Mouse (Mus musculus): ENCODE results near the gene Coq8b. TPM values are rescaled to one million over a fixed set of nuclear protein-coding genes. Genes with fewer than 3 reads are reported as not detected.
"Not testable (repeated sequence)": the region's sequence is repeated elsewhere in the genome, so short reads cannot be mapped to it uniquely, and the experiment has no call there.

Coq8b gene
- polyA plus RNA-seq, 1 experiment from 2014 or later = 19.5 TPM

GRCm38 (mm10) chr7:27233300-27233699 lies 477 bp downstream of the Coq8b start:
- Histone ChIP-seq H3K9ac (peak overlapping the region; percentile 60), H3K4me3 (peak overlapping the region; percentile 52), H3K9me3 (no peaks in the 10 kb centered on the region), H3K27me3 (replicated peaks) (no peaks in the 10 kb centered on the region), H3K36me3 (no peaks in the 10 kb centered on the region), H3K27ac (peak overlapping the region; percentile 37; the same call in 1 of the 2 replicates), H3K4me2 (replicated peaks) (peak overlapping the region; percentile 68), H3K4me1 (peaks cover 17% of the 10 kb centered on the region)
- 3% methylated on average over 6 of the region's 6 CpGs for WGBS
- peak; percentile 39; the same call in 1 of the 2 replicates for ATAC-seq (ENCODE audit: low FRiP score, low read depth)

- Histone ChIP-seq H3K4me1 (peaks cover 11% of the 10 kb centered on the region), H3K27ac (no peak overlapping the region), H3K9ac (no peak overlapping the region), H3K27me3 (replicated peaks) (no peaks in the 10 kb centered on the region), H3K9me3 (no peaks in the 10 kb centered on the region), H3K4me2 (replicated peaks) (no peak overlapping the region), H3K4me3 (no peak overlapping the region), H3K36me3 (peaks cover 14% of the 10 kb centered on the region)
- ATAC-seq (ENCODE audit: low FRiP score, low read depth) = no peak
- 92% methylated on average over 2 of the region's 2 CpGs for WGBS
These were observed 2.9 kb downstream of the Coq8b start for GRCm38 (mm10) chr7:27235726-27236125.

- Histone ChIP-seq H3K4me1 (peaks cover 11% of the 10 kb centered on the region), H3K36me3 (peaks cover 30% of the 10 kb centered on the region), H3K9me3 (no peaks in the 10 kb centered on the region), H3K27ac (no peak overlapping the region), H3K27me3 (replicated peaks) (no peaks in the 10 kb centered on the region), H3K4me3 (no peak overlapping the region), H3K9ac (no peak overlapping the region), H3K4me2 (replicated peaks) (no peak overlapping the region)
- 76% methylated on average over 2 of the region's 2 CpGs for WGBS
- no peak for ATAC-seq (ENCODE audit: low FRiP score, low read depth)
These were observed 4.7 kb downstream of the Coq8b start for GRCm38 (mm10) chr7:27237527-27237926.

- H3K27ac ChIP-seq = no peak overlapping the region
- H3K9ac ChIP-seq = no peak overlapping the region
- H3K27me3 ChIP-seq (replicated peaks) = no peaks in the 10 kb centered on the region
- H3K4me3 ChIP-seq = no peak overlapping the region
- H3K4me2 ChIP-seq (replicated peaks) = no peak overlapping the region
- peaks cover 39% of the 10 kb centered on the region for H3K36me3 ChIP-seq
- peaks cover 5% of the 10 kb centered on the region for H3K4me1 ChIP-seq
- ATAC-seq (ENCODE audit: low FRiP score, low read depth) = no peak
- no peaks in the 10 kb centered on the region for H3K9me3 ChIP-seq
- WGBS = 86% methylated on average over 5 of the region's 5 CpGs
These were observed 5.7 kb downstream of the Coq8b start for GRCm38 (mm10) chr7:27238568-27238967.

DNA sequence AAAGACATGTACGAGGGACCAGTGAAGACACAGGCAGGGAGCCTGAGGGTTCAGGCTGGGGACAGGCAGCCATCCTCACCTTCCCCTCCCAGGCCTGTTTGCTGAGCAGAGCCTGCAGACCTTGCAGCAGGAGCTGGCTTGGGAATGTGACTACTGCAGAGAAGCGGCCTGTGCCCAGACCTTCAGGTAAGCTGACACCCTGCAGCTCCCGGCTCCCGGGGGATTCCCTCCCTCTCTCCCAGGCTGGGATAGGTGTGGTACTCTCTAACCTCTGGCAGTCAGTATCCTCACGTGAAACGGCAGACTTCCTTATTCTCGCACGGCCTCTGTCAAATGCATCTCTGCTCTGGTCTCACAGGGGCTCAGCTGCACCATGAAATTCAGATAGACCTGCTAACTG lies 10.4 kb downstream of the Coq8b start:
- H3K9ac ChIP-seq = no peak overlapping the region
- no peak overlapping the region for H3K27ac ChIP-seq
- no peaks in the 10 kb centered on the region for H3K4me1 ChIP-seq
- H3K27me3 ChIP-seq (replicated peaks) = no peaks in the 10 kb centered on the region
- H3K4me3 ChIP-seq = no peak overlapping the region
- no peak overlapping the region for H3K4me2 ChIP-seq (replicated peaks)
- 74% methylated on average over 8 of the region's 8 CpGs for WGBS
- no peak for ATAC-seq (ENCODE audit: low FRiP score, low read depth)
- peaks cover 55% of the 10 kb centered on the region for H3K36me3 ChIP-seq
- H3K9me3 ChIP-seq = no peaks in the 10 kb centered on the region

GRCm38 (mm10) chr7:27244088-27244487 lies 11.3 kb downstream of the Coq8b start:
- H3K4me2 ChIP-seq (replicated peaks); ATAC-seq (ENCODE audit: low FRiP score, low read depth); H3K27ac ChIP-seq; H3K27me3 ChIP-seq (replicated peaks); H3K4me3 ChIP-seq; H3K4me1 ChIP-seq; H3K9me3 ChIP-seq; H3K9ac ChIP-seq: not testable (repeated sequence)
- peaks cover 55% of the 10 kb centered on the region for H3K36me3 ChIP-seq
- 80% methylated on average over 2 of the region's 2 CpGs for WGBS

DNA sequence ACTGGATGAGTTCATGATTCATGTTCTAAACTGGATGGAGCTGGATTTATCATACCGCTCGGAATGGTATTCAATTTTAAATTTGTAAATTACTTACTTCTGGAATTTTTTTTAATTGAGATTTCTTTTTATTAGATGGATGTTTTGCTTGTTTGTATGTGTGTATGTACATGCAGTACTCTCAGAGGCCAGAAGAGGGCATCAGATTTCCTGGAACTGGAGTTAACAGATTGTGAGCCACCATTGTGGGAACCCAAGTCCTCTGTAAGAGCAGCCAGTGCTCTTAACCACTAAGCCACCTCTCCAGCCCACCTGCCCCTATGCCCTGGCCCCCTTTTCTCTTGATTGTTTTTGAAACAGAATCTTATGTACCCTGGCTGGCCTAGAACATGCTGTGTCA lies 16.3 kb downstream of the Coq8b start:
- Histone ChIP-seq H3K4me2 (replicated peaks) (no peak overlapping the region), H3K36me3 (peaks cover 26% of the 10 kb centered on the region), H3K9ac (no peak overlapping the region), H3K4me3 (no peak overlapping the region), H3K4me1 (no peaks in the 10 kb centered on the region), H3K27ac (no peak overlapping the region), H3K27me3 (replicated peaks) (no peaks in the 10 kb centered on the region), H3K9me3 (no peaks in the 10 kb centered on the region)
- 0 out of 2 replicates have a peak, but pooled peaks have one; percentile 21 for ATAC-seq (ENCODE audit: low FRiP score, low read depth)
- WGBS = 91% methylated on average over 2 of the region's 2 CpGs

- Histone ChIP-seq H3K4me3 (no peak overlapping the region), H3K4me1 (no peaks in the 10 kb centered on the region), H3K27ac (no peak overlapping the region), H3K9ac (no peak overlapping the region), H3K36me3 (peaks cover 32% of the 10 kb centered on the region), H3K4me2 (replicated peaks) (no peak overlapping the region), H3K27me3 (replicated peaks) (no peaks in the 10 kb centered on the region), H3K9me3 (no peaks in the 10 kb centered on the region)
- 83% methylated on average over 5 of the region's 5 CpGs for WGBS
- ATAC-seq (ENCODE audit: low FRiP score, low read depth) = no peak
These were observed 17.1 kb downstream of the Coq8b start for GRCm38 (mm10) chr7:27249928-27250327.

GRCm38 (mm10) chr7:27251946-27252345 lies 19.1 kb downstream of the Coq8b start:
- 87% methylated on average over 6 of the region's 6 CpGs for WGBS
- ATAC-seq (ENCODE audit: low FRiP score, low read depth) = no peak
- no peak overlapping the region for H3K4me2 ChIP-seq (replicated peaks)
- H3K27ac ChIP-seq = no peak overlapping the region
- H3K4me1 ChIP-seq = peaks cover 2% of the 10 kb centered on the region
- peaks cover 17% of the 10 kb centered on the region for H3K36me3 ChIP-seq
- H3K27me3 ChIP-seq (replicated peaks) = no peaks in the 10 kb centered on the region
- H3K9me3 ChIP-seq = no peaks in the 10 kb centered on the region
- H3K9ac ChIP-seq = no peak overlapping the region
- no peak overlapping the region for H3K4me3 ChIP-seq

DNA sequence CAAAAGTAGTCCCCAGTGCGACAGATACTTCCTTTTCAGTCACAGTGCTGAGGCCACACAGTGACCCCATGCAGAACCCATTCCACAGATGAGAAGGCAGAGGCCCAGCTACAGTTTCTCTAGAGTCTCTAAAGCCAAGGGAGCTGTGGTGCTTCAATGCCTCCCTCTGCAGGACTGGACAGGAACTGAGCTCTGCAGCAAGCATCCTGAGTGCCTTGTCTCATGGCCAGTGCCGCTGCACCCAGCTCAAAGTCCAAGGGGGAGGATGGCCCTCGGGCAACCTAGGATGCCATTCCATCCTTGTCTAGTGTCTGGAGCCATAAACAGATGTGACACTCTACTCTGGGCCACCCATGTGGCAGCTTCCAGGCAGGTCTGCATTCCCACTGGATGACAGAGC lies 22.9 kb downstream of the Coq8b start:
- no peak for ATAC-seq (ENCODE audit: low FRiP score, low read depth)
- WGBS = 64% methylated on average over 3 of the region's 3 CpGs
- peaks cover 14% of the 10 kb centered on the region for H3K36me3 ChIP-seq
- H3K27ac ChIP-seq = no peak overlapping the region
- H3K9ac ChIP-seq = no peak overlapping the region
- no peaks in the 10 kb centered on the region for H3K27me3 ChIP-seq (replicated peaks)
- H3K4me2 ChIP-seq (replicated peaks) = no peak overlapping the region
- no peak overlapping the region for H3K4me3 ChIP-seq
- peaks cover 30% of the 10 kb centered on the region for H3K4me1 ChIP-seq
- H3K9me3 ChIP-seq = no peaks in the 10 kb centered on the region

GRCm38 (mm10) chr7:27257046-27257851 lies 24.4 kb downstream of the Coq8b start:
- peak; percentile 20; the same call in 1 of the 2 replicates for ATAC-seq (ENCODE audit: low FRiP score, low read depth)
- H3K9me3 ChIP-seq = no peaks in the 10 kb centered on the region
- peaks cover 16% of the 10 kb centered on the region for H3K36me3 ChIP-seq
- 10% methylated on average over 27 of the region's 27 CpGs for whole genome bisulfite sequencing
- H3K4me3 ChIP-seq = peak overlapping the region; percentile 89
- peak overlapping the region; percentile 7; the same call in 1 of the 2 replicates for H3K27ac ChIP-seq
- no peaks in the 10 kb centered on the region for H3K27me3 ChIP-seq (replicated peaks)
- peaks cover 45% of the 10 kb centered on the region for H3K4me1 ChIP-seq
- H3K9ac ChIP-seq = peak overlapping the region; percentile 5
- peak overlapping the region; percentile 75 for H3K4me2 ChIP-seq (replicated peaks)

- 0% methylated on average over 6 of the region's 6 CpGs for WGBS
- H3K9ac ChIP-seq = no peak overlapping the region
These were observed 25.0 kb downstream of the Coq8b start for GRCm38 (mm10) chr7:27257852-27258204.

More at GRCm38 (mm10) chr7:27257852-27258204, 25.0 kb downstream of the Coq8b start:
- peak overlapping the region; percentile 7; the same call in 1 of the 2 replicates for H3K27ac ChIP-seq
- H3K36me3 ChIP-seq = peaks cover 20% of the 10 kb centered on the region
- ATAC-seq (ENCODE audit: low FRiP score, low read depth) = peak; percentile 27
- H3K27me3 ChIP-seq (replicated peaks) = no peaks in the 10 kb centered on the region
- H3K4me2 ChIP-seq (replicated peaks) = peak overlapping the region; percentile 75
- H3K9me3 ChIP-seq = no peaks in the 10 kb centered on the region
- H3K4me3 ChIP-seq = peak overlapping the region; percentile 89
- H3K4me1 ChIP-seq = peaks cover 45% of the 10 kb centered on the region

Measured in neural tube, embryonic 12.5 days (tissue).